Mouse (Mus musculus) gastrocnemius, postnatal 14 days (tissue): ENCODE measurements around the gene Card9. TPM values are rescaled to one million over a fixed set of nuclear protein-coding genes. Genes with fewer than 3 reads are reported as not detected.

Experiments used
- DNase-seq: peaks from one replicate; pipeline ENCODE4 v3.0.0; 2021; ENCODE audit warnings: mixed read lengths
- intact Hi-C: fragments of 180-260 bp; cut with DNase I; formaldehyde crosslinking; loops from one replicate; pipeline ENCODE4 v1.15.1; 2025; ENCODE audit warnings: low total_unique reads
- total RNA-seq, 2 experiments: library from RNA; stranded (reverse); gene quantifications; 2 replicates each; pipeline ENCODE4 v1.2.3; 2021

Card9 gene
- total RNA-seq, 2 experiments from 2014 or later, result 0.71 to 1.1 TPM

DNA sequence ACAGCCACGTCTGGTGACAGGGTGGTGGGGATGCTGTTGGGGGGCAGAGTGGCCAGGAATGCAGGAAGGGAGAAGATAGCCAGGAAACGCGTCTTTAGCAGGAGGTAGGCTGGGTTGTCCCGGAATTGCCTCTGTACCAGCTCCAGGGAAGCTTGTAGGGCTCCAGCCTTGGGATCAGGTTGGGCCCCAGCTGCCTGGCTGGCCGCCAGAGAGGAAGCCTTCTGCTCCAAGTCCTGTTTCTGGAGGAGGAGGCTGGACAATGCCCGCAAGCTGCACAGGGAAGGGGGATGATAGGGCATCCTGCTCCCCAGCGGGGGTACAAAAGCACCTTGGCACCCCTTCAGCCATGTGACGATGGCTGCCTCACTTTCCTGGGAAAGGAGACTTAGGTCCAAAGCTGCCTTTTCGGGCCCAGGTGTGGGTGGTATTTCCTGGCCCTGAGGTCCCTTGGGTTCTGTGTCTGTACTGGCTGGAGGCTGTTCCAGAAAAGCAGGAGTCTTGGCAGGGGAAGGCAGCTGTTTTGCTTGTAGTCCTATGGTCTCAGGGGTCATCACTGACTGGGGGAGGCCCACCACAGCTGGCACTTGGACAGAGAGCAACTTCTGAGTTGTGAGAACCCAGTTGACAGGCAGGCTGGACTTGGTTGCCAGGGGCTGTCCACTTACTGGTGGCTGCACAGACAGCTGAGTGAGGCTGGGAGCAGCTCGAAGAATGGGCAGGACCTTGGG, 4.2 kb upstream of the Card9 start:
- peak; percentile 88 for DNase-seq
- intact Hi-C loops, result no loop called here

- DNase-seq, result no peak
- intact Hi-C loops, result no loop called here
Observed at GRCm38 (mm10) chr2:26363481-26363880, 2.8 kb upstream of the Card9 start.

- intact Hi-C loops, result no loop called here
- no peak for DNase-seq
Observed at GRCm38 (mm10) chr2:26362991-26363390, 2.3 kb upstream of the Card9 start.

DNA sequence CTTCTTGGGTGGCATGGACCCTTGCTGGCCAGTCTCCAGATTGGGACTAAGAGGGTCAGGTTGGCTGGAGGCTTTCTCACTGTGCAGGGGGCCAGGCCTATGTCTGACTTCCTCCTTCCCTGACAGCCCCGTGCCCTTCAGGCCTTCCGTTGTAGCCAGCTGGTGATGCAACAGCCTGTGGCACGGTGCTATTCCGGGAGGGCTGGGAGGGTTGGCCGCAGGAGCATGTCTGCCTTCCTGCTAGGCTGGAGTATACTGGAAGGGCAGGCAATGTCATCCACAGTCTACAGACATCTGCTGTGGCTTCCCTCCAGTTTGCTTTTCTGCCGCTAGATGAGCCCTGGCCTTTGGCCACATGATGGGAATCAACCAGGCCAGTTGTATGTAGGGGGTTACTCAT, 735 bp downstream of the Card9 start:
- intact Hi-C loops, result no loop called here
- peak; percentile 60 for DNase-seq

DNA sequence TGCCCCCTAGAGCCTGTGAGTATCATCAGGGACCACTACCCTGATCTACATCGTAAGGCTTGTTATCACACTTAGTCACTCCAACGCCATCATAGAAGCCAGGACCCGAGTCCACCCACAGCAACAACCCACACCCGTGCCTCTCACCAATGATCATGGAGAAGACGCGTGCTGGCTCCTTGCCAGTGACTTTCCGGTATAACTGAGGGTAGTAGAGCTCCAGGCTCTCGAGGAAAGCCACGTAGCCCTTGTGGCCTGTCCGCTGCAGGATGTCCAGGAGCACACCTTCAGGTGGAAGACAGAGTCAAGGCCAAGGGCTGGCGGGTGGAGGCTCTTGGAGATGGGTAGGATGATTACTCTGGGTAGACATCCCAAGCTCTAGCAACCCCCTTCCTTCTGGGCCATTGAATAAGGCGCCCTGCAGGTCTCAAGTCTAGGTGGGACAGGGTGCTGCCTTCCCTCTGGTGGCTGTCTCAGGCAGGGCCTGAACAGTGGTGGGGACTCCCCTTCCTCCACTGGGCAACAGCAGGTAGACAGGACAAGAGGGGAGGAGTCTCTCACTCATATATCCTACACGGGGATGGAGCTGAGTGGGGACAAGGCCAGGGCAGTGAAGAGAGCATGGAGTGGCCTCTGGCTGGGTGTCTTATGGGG, 1.9 kb downstream of the Card9 start:
- intact Hi-C loops, result no loop called here
- DNase-seq, result no peak

DNA sequence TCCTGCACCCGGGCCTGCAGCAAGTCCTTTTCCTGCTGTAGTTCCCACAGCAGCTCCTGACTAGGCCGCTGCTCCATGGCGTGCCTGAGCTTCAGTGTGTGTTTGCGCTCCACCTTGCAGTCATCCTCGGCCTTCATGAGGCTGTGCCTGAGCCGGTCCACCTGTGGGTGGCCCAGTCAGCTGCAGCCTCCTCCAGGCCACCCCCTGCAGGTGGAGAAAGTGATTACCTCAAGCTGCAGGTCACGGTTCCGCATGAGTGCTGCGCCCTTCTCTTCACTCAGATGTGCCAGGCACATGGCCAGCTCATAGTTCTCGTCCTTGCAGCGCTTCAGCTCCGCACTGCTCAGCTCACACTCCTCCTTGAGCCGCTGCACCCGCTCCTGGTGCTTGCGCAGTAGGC, 3.2 kb downstream of the Card9 start:
- intact Hi-C loops, result no loop called here
- no peak for DNase-seq

DNA sequence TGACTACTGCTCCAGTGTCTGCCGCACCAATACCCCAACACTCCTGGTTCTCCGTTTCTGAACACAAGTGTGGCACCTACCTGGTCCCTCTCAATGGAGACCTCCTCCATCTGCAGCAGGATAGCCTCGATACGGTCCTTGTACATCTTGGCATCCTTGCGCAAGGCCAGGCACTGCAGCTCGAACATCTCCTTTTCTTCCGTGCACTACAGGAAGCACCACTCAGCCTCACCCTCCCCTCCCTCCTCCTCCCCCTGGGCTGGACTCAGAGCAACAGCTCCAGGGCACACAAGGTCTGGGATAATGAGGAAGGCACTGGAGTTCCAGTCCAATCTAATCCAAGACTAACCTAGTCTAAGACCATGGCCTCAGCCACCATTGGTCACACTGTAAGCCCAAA, 4.0 kb downstream of the Card9 start:
- intact Hi-C loops, result no loop called here
- DNase-seq, result no peak

DNA sequence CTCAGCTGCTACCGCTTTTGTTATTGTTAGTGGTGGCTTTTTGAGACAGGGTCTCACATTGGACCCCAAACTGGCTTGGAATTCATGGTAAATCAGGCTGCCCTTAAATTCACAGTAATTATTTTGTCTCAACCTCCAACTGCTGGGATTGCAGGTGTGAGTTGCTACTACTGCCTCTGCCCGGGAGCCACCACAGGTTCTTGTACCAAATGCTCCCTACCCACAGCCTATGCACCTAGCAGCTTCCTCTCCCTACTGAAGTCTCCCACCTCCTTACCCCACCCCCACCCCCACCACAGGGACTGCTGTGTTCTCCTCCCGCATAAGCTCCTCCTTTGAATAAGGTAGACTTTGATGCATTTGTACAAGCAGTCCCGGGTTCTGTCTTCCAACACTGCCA, 4.5 kb downstream of the Card9 start:
- no peak for DNase-seq
- intact Hi-C loops, result no loop called here

- no peak for DNase-seq
- intact Hi-C loops, result no loop called here
Observed at GRCm38 (mm10) chr2:26354401-26354800, 6.3 kb downstream of the Card9 start.

- no peak for DNase-seq
- intact Hi-C loops, result no loop called here
Observed at GRCm38 (mm10) chr2:26353066-26353980, 7.4 kb downstream of the Card9 start.

- no peak for DNase-seq
- intact Hi-C loops, result no loop called here
Observed at GRCm38 (mm10) chr2:26352291-26352910, 8.3 kb downstream of the Card9 start.

DNA sequence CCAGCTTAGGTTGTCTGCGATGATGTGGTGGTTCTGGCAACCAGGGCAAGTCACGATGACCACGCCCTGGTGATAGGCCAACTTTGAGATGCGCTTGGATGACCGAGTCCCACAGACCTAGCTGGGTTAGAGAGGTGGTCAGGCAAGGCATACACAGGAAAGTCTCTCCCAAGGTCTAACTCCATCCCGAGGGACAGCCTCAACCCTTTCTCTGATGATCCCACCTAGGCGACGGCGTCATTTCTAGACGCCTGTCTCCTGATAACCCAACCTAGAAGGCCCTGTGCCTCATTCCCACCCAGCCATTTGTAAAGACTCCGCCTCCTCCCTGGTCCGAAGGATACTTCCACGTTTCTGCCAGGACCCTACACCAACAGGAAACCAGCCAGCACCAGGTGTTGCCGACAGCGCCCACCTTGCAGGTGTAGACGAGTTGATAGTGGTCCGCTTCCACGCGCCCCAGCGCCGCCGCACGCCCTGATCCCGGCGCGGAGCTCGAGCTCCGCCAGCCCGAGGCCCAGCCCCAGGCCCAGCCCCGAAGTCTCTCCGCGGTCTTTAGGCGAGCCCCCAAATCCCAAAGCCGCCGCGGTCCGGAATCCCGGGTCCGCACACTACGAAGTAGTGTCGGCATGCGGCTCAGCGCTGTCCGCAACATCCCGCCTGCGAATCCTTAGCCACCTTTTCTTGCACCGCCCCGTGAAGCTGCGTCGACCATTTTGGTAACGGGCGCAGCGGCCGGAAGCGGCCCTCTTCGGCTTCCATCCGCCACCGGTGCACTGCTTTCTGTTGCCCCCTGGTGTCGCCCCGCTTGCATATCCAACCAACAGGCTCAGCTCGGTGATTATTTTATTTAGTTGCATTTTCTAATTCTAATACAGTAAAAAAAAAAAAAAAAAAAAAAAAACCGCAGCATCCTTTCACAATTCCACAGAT, 9.1 kb downstream of the Card9 start, which contains the start of gene Dnlz:
Dnlz (minus strand) TSS at position 753 of the 933 bp plus-strand sequence.
- DNase-seq, result peak; percentile 93
- intact Hi-C loops, result no loop called here

- no peak for DNase-seq
- intact Hi-C loops, result no loop called here
Observed at GRCm38 (mm10) chr2:26348241-26348640, 12.5 kb downstream of the Card9 start.

- DNase-seq, result no peak
- intact Hi-C loops, result no loop called here
Observed at GRCm38 (mm10) chr2:26342609-26343490, 17.9 kb downstream of the Card9 start.

DNA sequence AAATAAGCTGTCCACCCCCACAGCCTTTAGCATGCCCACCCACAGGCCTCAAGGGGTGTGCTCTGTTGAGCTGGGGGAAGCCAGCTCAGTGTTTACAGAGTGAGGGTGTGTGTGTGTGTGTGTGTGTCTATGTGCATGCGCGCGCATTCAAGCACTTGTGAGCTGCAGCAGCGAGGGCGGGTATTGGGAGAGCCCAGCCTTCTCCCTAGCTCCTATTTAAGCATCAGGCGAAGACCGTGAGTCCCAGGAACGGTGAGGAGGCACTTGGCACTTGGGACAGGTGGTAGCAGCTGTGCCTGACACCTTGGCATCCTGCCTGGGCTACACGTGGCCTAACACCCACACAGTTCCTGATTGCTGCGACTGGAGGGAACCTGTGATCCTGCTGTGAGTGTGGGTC, 18.7 kb downstream of the Card9 start:
- intact Hi-C loops, result no loop called here
- DNase-seq, result peak; percentile 74

- intact Hi-C loops, result no loop called here
- DNase-seq, result no peak
Observed at GRCm38 (mm10) chr2:26341510-26341981, 19.2 kb downstream of the Card9 start.

DNA sequence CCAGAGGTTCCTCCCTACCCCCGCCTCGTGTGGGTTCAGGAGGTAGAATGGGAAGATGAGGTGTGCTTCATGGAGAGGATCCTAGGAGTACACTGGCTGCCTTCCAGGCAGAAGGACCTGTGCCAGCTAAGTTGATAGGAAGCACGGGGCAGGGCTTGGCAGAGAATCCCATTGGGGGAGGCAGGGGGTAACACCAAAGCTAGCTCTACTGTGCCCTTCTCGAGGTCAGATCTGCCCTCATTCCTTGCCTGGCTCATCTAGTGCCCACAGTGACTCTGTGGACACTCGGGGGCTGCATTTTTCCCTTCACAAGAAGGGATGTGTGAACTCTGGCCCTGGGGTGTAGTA, 21.5 kb downstream of the Card9 start:
- intact Hi-C loops, result no loop called here
- no peak for DNase-seq
